Mouse (Mus musculus) lung, postnatal 25 days (tissue): Measurements from ENCODE around the gene Synj2bp.
"Not testable (repeated sequence)": the region's sequence is repeated elsewhere in the genome, so short reads cannot be mapped to it uniquely, and the experiment has no call there.

Source experiments
- DNase-seq: peaks from one replicate; pipeline ENCODE4 v3.0.0; 2022; ENCODE audit warnings: low spot score

Synj2bp gene

DNA sequence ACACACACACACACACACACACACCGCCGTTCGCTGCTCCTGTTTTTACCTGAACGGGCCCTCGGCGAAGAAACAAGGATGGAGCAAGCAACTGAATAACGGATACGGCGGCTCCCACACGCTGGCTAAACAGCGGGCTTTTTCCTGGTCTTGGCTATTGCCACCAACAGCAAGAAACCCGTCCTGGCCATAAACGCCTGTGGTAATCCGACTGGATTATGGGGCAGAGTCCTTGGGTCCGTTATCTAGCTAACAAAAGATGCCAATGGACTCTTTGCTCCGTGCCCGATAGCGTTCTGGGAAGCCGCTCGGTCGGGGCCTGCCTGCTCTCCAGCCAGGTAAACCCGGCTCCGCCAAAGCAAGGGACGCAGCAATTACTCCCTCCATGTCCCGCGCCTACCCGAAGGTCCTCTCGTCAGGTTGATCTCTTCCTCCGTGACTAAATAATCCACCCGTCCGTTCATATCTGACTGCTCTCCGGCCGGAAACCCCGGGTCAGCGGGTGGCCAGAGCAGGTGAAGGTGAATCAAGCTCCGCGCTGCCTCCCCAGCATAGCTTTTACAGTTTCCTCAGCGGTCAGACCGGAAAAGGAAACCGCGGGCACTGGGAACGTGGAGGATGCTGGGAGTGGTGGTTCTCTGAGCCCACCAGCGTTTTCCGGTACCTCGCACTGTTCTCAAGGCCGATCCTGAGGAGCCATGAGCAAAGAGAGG lies at the start of gene Synj2bp, which contains the start of gene Gm20498:
Gene Synj2bp, minus strand, starts transcription at position 596 of the 713 bp plus-strand sequence.
Gene Gm20498, minus strand, starts transcription at position 590 of the 713 bp plus-strand sequence.
- DNase-seq = peak; percentile 86

DNA sequence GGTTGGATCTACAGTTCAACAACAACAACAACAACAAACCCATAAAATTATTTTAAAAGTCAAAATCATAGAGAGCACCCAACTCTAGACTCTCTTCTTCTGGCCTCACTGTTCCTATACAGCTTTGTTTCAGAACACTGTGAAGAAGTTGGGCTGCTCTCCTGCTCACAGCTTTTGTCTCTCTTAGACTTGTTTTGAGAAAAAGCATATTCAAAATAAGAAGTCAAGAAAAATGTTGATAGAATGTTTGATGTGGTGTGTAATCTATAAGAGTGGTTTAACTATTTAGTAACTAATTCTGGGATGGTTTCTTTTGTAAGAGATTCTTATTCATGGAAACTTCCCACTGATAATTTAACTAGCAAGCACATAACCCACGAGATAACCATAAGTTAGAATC lies 35.7 kb upstream of the Synj2bp start, which contains the start of gene Adam21:
Gene Adam21, minus strand, starts transcription at position 101 of the 400 bp plus-strand sequence.
- DNase-seq = no peak

DNA sequence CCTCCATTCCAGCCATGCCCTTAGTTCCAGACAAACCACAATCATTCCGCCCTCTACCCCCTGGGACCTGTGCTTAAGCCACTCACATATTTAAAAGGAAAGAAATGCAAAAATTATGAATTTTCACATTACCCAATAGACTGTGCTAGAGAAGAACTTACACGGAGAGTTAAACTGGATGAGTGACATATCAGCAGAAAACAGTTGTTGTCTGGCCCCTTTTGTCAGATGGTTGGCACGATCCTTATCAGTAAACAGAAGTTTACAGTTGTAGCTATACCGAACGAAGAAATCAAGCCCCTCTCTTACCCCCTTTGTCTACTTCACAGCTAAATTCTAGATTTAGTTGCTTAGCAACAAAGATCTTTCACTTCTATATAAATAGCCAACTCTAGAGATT lies 35.2 kb upstream of the Synj2bp start:
- no peak for DNase-seq

DNA sequence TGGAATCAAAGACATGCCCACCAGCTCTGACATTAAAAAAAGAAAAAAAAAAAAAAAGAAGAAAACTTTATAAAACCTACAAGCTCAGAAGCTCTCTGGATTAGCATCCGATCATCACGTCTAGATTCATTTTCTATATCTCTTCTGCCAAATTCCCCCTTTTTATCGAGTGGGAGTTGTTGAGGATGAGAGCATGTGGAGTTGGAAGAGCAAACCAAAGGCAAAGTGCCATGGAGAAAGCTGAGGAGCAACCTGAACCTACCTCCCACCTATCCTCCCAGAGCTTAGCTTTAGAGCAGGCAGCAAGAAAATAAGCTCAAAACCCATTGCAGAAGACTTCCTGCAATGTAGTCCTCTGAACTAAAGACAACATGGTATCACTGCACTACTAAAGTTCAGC lies 31.5 kb upstream of the Synj2bp start:
- no peak for DNase-seq

DNA sequence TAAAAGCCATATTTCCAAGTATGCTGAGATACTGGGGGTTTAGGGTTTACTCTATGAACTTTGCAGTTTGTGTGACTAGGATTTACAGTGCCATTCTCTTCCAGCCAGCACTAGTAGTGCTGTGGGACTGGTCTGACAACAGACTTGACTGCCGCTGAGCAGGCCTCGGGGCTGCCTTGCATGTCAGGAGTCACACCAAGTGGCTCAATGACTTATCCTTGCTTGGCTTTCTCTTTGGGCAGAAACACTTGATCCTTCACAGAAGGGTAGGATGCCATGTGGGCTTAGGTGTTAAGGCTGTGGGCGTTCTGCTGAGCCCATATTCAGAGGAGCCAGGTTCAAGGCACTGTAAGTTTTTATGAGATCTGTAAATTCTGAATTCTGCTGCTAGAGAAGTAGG lies 16.6 kb upstream of the Synj2bp start:
- DNase-seq = no peak

DNA sequence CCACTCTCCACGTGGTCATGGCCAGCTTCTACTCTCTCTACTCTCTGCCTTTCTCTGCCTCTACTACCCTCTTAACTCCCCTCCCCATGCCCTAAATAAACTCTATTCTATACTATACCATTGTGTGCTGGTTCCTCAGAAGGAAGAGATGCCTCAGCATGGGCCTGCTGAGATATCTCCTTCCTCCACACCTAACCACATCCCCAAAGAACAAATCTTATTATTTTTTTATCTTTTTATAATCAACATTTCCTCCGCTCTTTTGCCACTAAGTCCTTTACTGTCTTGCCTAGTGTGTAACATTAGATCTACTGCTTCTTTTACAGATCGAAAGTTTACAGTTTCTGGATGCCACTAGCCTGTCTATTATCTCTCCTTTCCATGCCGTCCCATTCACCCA lies 14.5 kb upstream of the Synj2bp start:
- no peak for DNase-seq

DNA sequence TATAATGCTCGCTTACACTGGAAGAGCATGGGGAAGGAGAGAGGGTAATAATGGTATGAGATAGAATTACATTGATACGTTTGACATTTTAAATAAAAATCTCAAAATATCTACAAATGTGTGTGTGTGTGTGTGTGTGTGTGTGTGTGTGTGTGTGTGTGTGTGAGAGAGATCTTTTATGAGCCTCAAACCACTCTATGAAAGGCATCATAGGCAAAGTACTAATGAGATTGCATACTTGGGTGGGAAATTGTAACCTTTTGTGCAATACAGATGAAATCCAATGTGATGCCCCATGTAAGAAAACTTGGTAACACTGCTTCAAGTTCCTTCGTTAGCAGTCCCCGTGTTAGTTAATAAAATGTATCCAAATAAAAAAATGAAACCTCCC lies 313 bp upstream of the Synj2bp start:
- no peak for DNase-seq

DNA sequence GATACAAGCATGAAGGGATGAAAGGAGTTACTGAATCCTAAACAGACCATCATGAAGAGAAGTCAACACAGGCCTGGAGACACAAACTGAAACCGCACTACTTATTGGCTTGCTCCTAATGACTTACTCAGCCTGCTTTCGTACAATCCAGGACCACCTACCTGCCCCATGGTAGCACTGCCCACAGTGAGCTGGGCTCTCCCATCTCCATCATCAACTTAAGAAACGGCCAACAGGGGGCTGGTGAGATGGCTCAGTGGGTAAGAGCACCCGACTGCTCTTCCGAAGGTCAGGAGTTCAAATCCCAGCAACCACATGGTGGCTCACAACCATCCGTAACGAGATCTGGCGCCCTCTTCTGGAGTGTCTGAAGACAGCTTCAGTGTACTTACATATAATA lies 2.1 kb downstream of the Synj2bp start:
- DNase-seq = not testable (repeated sequence)

DNA sequence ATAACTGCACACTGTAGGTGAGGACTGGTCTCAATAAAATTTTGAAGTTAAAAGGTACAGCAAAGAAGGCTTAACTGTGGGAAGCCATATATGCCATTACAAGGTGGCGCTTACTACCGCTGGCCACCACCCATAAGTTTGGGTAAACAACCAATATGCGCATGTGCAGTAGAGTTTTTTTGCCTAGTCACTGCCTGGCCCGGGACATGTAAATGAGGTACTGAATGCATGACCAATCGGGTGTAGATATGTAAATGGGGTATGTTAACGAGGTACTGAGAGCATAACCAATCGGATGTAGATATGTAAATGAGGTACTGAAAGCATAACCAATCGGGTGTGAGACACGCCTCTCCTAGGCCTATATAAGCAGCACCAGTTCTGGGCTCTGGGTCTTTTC lies 35.8 kb downstream of the Synj2bp start:
- DNase-seq = not testable (repeated sequence)

DNA sequence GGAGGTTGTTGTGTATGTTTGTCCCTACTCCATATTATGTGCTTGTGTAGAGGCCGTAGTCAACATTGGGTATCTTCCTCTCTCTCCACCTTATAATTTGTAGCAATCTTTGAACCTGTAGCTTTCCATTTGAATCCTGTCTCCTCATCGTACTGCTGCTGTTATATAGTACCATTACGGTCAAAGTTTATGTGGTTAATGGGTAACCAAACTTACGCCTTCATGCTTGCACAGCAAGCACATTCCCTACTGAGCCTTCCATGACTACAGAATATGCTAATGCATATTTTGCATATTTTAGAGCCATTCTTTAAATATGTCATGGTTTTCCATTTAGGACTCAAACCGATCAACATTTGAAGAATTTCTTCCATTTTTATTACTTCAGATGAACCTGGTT lies 42.2 kb downstream of the Synj2bp start:
- DNase-seq = no peak

DNA sequence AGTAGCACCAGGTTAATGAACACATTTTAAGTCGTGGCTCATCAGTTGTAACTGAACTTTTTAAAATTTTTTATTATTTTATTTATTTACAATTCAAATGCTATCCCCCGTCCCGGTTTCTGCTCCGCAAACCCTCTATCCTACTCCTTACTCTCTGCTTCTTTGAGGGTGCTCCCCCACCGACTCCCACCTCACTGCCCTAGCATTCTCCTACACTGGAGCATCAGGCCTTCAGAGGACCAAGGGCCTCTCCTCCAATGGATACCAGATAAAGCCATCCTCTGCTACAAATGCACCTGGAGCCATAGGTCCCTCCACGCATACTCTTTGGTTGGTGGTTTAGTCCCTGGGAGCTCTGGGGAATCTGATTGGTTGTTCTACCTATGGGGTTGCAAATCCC lies 47.4 kb downstream of the Synj2bp start:
- no peak for DNase-seq

DNA sequence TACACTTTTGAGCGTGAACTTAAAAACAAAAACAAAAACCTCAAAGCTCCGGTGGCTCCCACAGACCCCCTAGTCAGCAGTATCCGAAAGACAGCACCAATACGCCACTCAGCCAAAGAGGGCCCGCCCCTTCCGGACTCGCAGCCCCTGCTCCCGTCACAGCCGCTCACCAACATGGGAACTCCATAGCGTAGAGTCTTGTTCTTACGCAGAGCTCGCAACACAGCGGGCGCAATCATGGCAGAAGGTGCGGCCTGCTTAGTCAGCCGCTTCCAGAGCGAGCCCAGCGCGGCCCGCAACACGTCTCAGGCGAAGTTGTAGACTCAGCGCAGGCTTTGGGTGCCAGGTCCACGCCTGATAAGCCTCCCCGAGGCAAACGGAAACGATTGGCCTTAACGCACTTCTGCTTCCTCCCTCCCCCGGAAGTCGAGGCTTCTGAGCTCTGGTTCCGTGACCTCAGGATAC lies 48.0 kb downstream of the Synj2bp start, which contains the start of gene Cox16:
Gene Cox16, minus strand, starts transcription at position 401 of the 465 bp plus-strand sequence.
- peak; percentile 88 for DNase-seq

DNA sequence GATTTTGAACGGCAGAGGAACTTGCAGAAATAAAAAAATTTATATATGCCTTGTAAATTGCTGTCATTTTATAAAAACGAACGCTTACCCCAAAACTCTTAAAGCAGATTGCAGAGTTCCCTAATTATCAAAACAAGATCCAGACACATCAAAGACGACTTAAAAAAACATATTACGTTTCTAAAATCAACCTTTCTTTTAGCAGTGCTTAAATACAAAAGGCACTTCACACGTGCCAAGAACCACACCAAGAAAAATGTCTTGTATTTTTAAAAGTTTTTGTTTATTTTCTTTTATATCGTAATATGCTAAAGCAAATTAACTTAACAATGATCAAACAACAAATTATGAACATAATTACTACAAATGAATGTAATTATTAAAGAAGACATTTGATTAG lies 48.5 kb downstream of the Synj2bp start:
- no peak for DNase-seq

DNA sequence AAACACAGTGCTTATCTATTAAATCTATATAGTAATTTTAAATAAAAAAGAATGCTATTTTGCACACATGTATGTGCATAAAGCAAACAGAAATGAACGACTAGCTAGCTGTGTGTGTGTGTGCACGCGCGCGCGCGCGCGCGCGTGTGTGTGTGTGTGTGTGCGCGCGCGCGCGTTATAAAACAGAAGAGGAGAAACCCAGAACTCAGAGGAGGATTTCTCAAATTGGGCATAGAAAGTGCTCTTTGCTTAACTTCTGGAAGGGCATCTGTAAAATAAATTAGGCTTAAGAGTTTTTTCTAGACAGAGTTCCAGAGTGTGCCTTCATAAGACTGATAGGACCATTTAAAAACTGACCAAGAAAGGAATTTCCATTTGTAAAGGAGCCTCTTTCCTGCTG lies 49.1 kb downstream of the Synj2bp start:
- DNase-seq = no peak

DNA sequence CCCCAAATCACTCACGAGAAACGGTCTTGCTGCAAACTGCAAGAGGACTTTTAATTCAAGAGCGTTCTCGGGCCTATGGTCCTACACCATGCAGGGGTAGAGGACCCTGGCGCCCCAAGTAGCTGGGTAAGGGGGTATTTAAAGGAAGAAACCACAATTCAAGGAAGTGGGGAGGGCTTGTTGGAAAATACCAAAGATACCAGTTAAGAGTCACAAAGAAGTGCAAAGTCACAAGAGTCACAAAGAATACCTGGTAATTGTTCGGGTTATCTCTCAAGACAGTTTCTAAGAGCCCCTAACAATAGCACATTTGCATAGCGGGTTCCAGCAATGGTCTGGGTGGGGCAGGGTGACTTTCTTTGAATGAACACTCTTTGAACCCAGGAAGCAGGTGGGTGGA lies 73.7 kb downstream of the Synj2bp start:
- not testable (repeated sequence) for DNase-seq
